Mouse (Mus musculus) stomach, embryonic 15.5 days (tissue): Measurements from ENCODE around the gene Ugt1a9. TPM values are rescaled to one million over a fixed set of nuclear protein-coding genes. Genes with fewer than 3 reads are reported as not detected.
A peak's percentile ranks its signal among the peaks of the same experiment; 100 is the strongest.

Experiments used
- ATAC-seq: fragments of 200-750 bp; cut with Nextera tagmentation; 2 replicates; pipeline ENCODE4 v1.8.0; 2017; ENCODE audit warnings: low read depth, moderate number of reproducible peaks, moderate TSS enrichment; ENCODE audit not compliant: insufficient read depth, low FRiP score
- H3K27ac ChIP-seq: fragments of 300-500 bp; sonication (generic); 2 replicates; pipeline ENCODE4 v1.5.1; 2015; ENCODE audit warnings: mild to moderate bottlenecking, inconsistent platforms
- H3K27me3 ChIP-seq: fragments of 300-500 bp; sonication (generic); replicated peaks from 2 replicates; pipeline ENCODE4 v1.6.1; 2015; ENCODE audit warnings: inconsistent platforms
- H3K36me3 ChIP-seq: fragments of 300-500 bp; sonication (generic); 2 replicates; pipeline ENCODE4 v1.6.1; 2015; ENCODE audit warnings: inconsistent platforms
- H3K4me1 ChIP-seq: fragments of 300-500 bp; sonication (generic); 2 replicates; pipeline ENCODE4 v1.6.1; 2015; ENCODE audit warnings: inconsistent platforms
- H3K4me2 ChIP-seq: fragments of 300-500 bp; sonication (generic); 2 replicates; pipeline ENCODE4 v1.6.1; 2015; ENCODE audit warnings: mild to moderate bottlenecking, inconsistent platforms
- H3K4me3 ChIP-seq: fragments of 300-500 bp; sonication (generic); replicated peaks from 2 replicates; pipeline ENCODE4 v1.5.1; 2015; ENCODE audit warnings: inconsistent platforms
- H3K9ac ChIP-seq: fragments of 300-500 bp; sonication (generic); 2 replicates; pipeline ENCODE4 v1.6.1; 2015; ENCODE audit warnings: inconsistent platforms
- H3K9me3 ChIP-seq: fragments of 300-500 bp; sonication (generic); 2 replicates; pipeline ENCODE4 v1.6.1; 2016; ENCODE audit warnings: inconsistent platforms
- WGBS: fragments of 180-500 bp; shearing (Covaris S2); methylation state at CpG from one replicate; pipeline ENCODE4 v1.1.7; 2015; 5-methylcytosine and 5-hydroxymethylcytosine counted together
- polyA plus RNA-seq: library from polyadenylated mRNA; unstranded; fragments of >200 nt; fragmentation: Nextera tagmentation; extraction: Ambion mirVana; gene quantifications from 2 replicates; pipeline ENCODE4 v1.2.1, GENCODE M21; 2015

Ugt1a9 gene
- polyA plus RNA-seq, 1 experiment from 2014 or later, result 1.7 TPM

DNA sequence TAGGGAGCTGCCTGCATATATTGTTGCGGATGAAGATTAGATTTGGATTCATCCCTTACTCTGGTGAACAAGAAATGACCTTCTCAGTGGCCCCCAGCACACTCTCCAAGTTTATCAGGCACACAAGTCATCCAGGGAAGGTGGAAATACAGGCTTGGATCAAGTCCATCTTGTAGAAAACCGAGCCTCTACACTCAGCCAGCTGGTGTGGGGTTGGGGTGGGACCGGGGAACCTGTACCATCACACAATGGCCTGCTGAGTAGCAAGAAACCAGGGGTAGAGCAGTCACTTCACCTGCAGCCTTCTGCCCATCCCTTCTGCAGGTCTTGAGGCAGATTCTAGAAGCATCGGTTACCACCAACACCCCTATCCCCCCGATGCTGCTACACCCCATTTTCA is 164.0 kb downstream of the Ugt1a9 start:
- 42% methylated on average over 5 of the region's 5 CpGs for WGBS
- Histone ChIP-seq H3K9me3 (peaks cover 23% of the 10 kb centered on the region; the same call in 1 of the 2 replicates), H3K9ac (no peak overlapping the region), H3K27me3 (no peaks in the 10 kb centered on the region), H3K4me1 (no peaks in the 10 kb centered on the region), H3K4me2 (no peak overlapping the region), H3K27ac (no peak overlapping the region), H3K4me3 (no peak overlapping the region), H3K36me3 (no peaks in the 10 kb centered on the region)
- no peak for ATAC-seq

GRCm38 (mm10) chr1:88235046-88235893 is 164.7 kb downstream of the Ugt1a9 start:
- H3K27ac ChIP-seq, result no peak overlapping the region
- no peaks in the 10 kb centered on the region for H3K36me3 ChIP-seq
- H3K4me3 ChIP-seq, result no peak overlapping the region
- H3K9ac ChIP-seq, result no peak overlapping the region
- WGBS, result 61% methylated on average over 11 of the region's 11 CpGs
- peaks cover 28% of the 10 kb centered on the region; the same call in 1 of the 2 replicates for H3K9me3 ChIP-seq
- no peak overlapping the region for H3K4me2 ChIP-seq
- no peaks in the 10 kb centered on the region for H3K27me3 ChIP-seq
- no peaks in the 10 kb centered on the region for H3K4me1 ChIP-seq
- ATAC-seq, result peak; percentile 3; the same call in 1 of the 2 replicates

DNA sequence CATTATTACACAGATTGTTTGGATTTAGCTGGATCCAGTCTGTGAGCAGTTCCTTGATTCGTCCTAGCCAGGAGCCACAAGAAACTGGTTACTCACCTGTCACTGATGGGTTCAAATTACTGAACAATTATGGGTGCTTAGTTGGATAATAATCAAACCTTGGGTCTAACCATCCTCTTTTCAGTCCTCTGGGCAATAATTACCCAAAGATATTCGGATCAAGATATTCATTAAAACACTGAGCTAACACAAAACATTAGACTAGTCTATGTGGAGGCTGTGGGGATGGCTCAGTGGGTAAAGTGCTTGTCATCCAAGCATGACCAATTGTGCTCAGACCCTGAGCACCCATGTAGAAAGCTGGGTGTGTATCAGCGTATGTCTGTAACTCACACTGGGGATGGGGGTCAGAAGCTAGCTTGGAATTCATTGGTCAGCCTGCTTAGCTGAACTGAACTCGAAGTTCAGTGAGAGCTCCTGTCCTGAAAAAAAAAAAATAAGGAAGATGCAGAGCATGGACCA is 165.4 kb downstream of the Ugt1a9 start:
- Histone ChIP-seq H3K36me3 (no peaks in the 10 kb centered on the region), H3K9ac (no peak overlapping the region), H3K9me3 (peaks cover 29% of the 10 kb centered on the region; the same call in 1 of the 2 replicates), H3K27me3 (no peaks in the 10 kb centered on the region), H3K27ac (no peak overlapping the region), H3K4me3 (no peak overlapping the region), H3K4me1 (no peaks in the 10 kb centered on the region), H3K4me2 (no peak overlapping the region)
- no peak for ATAC-seq
- WGBS, result 54% methylated on average over 4 of the region's 4 CpGs

DNA sequence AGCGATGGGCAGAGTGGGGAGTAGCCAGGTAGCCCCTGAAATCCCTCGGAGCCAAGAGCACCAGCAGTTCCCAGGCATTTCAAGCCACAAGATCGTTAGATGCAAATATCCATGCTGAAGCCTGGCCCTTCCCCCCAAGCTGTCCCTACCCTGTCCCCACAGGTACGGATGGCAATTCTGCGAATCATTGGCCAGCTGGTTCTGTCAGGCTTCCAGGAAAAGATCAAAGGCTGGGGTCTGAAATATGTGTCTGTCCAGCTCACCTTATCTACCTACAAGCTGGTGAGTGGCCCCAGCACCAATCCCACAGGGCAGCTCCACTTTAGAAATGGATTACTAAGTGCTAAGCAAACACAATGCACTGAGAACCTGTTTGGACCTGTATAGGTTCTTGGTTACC is 166.7 kb downstream of the Ugt1a9 start:
- Histone ChIP-seq H3K9ac (no peak overlapping the region), H3K27ac (no peak overlapping the region), H3K36me3 (no peaks in the 10 kb centered on the region), H3K9me3 (peaks cover 29% of the 10 kb centered on the region; the same call in 1 of the 2 replicates), H3K27me3 (no peaks in the 10 kb centered on the region), H3K4me2 (no peak overlapping the region), H3K4me1 (no peaks in the 10 kb centered on the region), H3K4me3 (no peak overlapping the region)
- WGBS, result 74% methylated on average over 5 of the region's 5 CpGs
- ATAC-seq, result 0 out of 2 replicates have a peak, but pooled peaks have one; percentile 5

DNA sequence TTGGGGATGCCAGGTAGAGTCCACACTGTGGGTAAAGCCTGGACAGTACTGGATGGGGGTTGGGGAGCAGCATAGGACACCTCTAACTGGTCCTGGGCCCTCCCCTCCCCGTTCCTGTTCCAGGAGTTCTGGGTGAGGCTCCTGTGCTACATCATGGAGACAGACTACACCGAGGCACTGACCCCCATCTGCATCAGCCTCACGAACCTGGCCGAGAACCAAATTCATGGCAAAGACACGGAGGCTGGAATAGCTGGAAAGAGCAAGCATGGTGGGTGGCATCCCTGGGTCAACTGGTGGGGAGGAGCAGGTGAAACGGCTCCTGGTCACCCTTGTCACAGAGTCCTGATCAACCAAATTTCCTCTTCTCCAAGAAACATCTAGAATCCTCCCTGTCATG is 168.2 kb downstream of the Ugt1a9 start:
- ATAC-seq, result no peak
- no peak overlapping the region for H3K27ac ChIP-seq
- no peak overlapping the region for H3K4me2 ChIP-seq
- H3K9me3 ChIP-seq, result peaks cover 29% of the 10 kb centered on the region; the same call in 1 of the 2 replicates
- no peak overlapping the region for H3K9ac ChIP-seq
- no peaks in the 10 kb centered on the region for H3K36me3 ChIP-seq
- WGBS, result 71% methylated on average over 6 of the region's 6 CpGs
- H3K27me3 ChIP-seq, result no peaks in the 10 kb centered on the region
- no peak overlapping the region for H3K4me3 ChIP-seq
- H3K4me1 ChIP-seq, result no peaks in the 10 kb centered on the region

- no peak overlapping the region for H3K4me3 ChIP-seq
- no peaks in the 10 kb centered on the region for H3K36me3 ChIP-seq
- ATAC-seq, result no peak
- H3K9ac ChIP-seq, result no peak overlapping the region
- H3K27me3 ChIP-seq, result no peaks in the 10 kb centered on the region
- no peak overlapping the region for H3K27ac ChIP-seq
- 72% methylated on average over 5 of the region's 5 CpGs for WGBS
- no peak overlapping the region for H3K4me2 ChIP-seq
- no peaks in the 10 kb centered on the region for H3K4me1 ChIP-seq
- peaks cover 29% of the 10 kb centered on the region; the same call in 1 of the 2 replicates for H3K9me3 ChIP-seq
Measured at GRCm38 (mm10) chr1:88240072-88240471, 169.5 kb downstream of the Ugt1a9 start.

- H3K27me3 ChIP-seq, result no peaks in the 10 kb centered on the region
- peaks cover 28% of the 10 kb centered on the region; the same call in 1 of the 2 replicates for H3K9me3 ChIP-seq
- ATAC-seq, result no peak
- no peak overlapping the region for H3K4me3 ChIP-seq
- 71% methylated on average over 4 of the region's 4 CpGs for WGBS
- no peak overlapping the region for H3K9ac ChIP-seq
- no peaks in the 10 kb centered on the region for H3K36me3 ChIP-seq
- H3K4me2 ChIP-seq, result no peak overlapping the region
- H3K27ac ChIP-seq, result no peak overlapping the region
- H3K4me1 ChIP-seq, result no peaks in the 10 kb centered on the region
Measured at GRCm38 (mm10) chr1:88240579-88240978, 170.0 kb downstream of the Ugt1a9 start.

DNA sequence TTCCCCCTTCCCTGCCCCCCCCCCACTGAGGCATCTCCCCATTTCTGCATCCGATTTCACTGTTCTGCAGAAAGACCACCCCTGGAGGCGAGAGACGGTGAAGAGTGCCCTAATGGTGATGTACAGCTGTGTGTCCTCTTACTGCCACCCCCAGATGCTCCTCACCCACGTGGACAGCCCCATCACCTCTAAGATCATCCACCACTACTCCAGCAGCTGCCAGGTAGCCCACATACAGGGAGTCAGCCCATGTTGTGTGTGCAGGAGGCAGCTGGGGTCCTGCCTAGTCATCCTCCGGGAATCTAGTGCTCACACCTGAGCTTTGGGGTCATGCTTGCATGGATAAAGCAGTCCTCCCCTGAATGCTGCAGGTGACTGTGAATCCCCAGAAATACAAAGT is 173.3 kb downstream of the Ugt1a9 start:
- Histone ChIP-seq H3K4me3 (no peak overlapping the region), H3K4me2 (no peak overlapping the region), H3K4me1 (no peaks in the 10 kb centered on the region), H3K36me3 (no peaks in the 10 kb centered on the region), H3K27ac (no peak overlapping the region), H3K27me3 (no peaks in the 10 kb centered on the region), H3K9me3 (peaks cover 15% of the 10 kb centered on the region), H3K9ac (no peak overlapping the region)
- 61% methylated on average over 5 of the region's 5 CpGs for WGBS
- ATAC-seq, result no peak

DNA sequence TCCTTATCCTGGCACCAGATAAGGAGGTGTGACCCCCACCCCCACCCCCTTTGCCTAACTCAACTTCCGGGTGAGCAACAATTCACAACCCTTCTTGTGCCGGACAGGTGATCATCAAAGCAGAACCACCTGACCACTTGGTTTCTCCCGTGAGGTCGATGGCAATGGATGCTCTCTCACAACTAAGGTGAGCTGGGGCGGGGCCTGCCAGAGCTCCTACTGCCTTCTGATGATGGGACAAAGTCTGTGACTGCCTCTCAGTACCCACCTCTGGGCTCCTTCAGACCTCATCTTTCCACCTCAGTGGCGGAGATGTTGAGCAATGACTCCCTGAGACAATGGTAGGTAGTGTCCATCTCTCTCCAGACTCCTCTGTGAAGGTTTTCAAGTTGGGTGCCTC is 175.3 kb downstream of the Ugt1a9 start:
- no peak overlapping the region for H3K4me3 ChIP-seq
- peaks cover 15% of the 10 kb centered on the region; the same call in 1 of the 2 replicates for H3K9me3 ChIP-seq
- no peaks in the 10 kb centered on the region for H3K4me1 ChIP-seq
- H3K36me3 ChIP-seq, result no peaks in the 10 kb centered on the region
- no peak for ATAC-seq
- no peak overlapping the region for H3K27ac ChIP-seq
- no peak overlapping the region for H3K4me2 ChIP-seq
- H3K27me3 ChIP-seq, result no peaks in the 10 kb centered on the region
- 77% methylated on average over 6 of the region's 6 CpGs for WGBS
- no peak overlapping the region for H3K9ac ChIP-seq

GRCm38 (mm10) chr1:88246386-88246785 is 175.8 kb downstream of the Ugt1a9 start:
- WGBS, result 42% methylated on average over 6 of the region's 6 CpGs
- ATAC-seq, result no peak
- Histone ChIP-seq H3K27me3 (no peaks in the 10 kb centered on the region), H3K4me3 (no peak overlapping the region), H3K36me3 (no peaks in the 10 kb centered on the region), H3K27ac (no peak overlapping the region), H3K4me2 (no peak overlapping the region), H3K9me3 (peaks cover 15% of the 10 kb centered on the region; the same call in 1 of the 2 replicates), H3K9ac (no peak overlapping the region), H3K4me1 (no peaks in the 10 kb centered on the region)

GRCm38 (mm10) chr1:88247660-88248059 is 177.1 kb downstream of the Ugt1a9 start:
- ATAC-seq, result no peak
- H3K4me3 ChIP-seq, result no peak overlapping the region
- H3K27me3 ChIP-seq, result no peaks in the 10 kb centered on the region
- no peaks in the 10 kb centered on the region for H3K4me1 ChIP-seq
- WGBS, result 42% methylated on average over 2 of the region's 2 CpGs
- peaks cover 15% of the 10 kb centered on the region; the same call in 1 of the 2 replicates for H3K9me3 ChIP-seq
- H3K4me2 ChIP-seq, result no peak overlapping the region
- no peak overlapping the region for H3K27ac ChIP-seq
- no peak overlapping the region for H3K9ac ChIP-seq
- no peaks in the 10 kb centered on the region for H3K36me3 ChIP-seq

- 64% methylated on average over 4 of the region's 4 CpGs for WGBS
- Histone ChIP-seq H3K4me1 (no peaks in the 10 kb centered on the region), H3K4me2 (no peak overlapping the region), H3K27ac (no peak overlapping the region), H3K27me3 (no peaks in the 10 kb centered on the region), H3K36me3 (no peaks in the 10 kb centered on the region), H3K4me3 (no peak overlapping the region), H3K9me3 (peaks cover 15% of the 10 kb centered on the region; the same call in 1 of the 2 replicates), H3K9ac (no peak overlapping the region)
- ATAC-seq, result no peak
Measured at GRCm38 (mm10) chr1:88248658-88249057, 178.1 kb downstream of the Ugt1a9 start.
